Mouse (Mus musculus) A20 (cell line): ENCODE measurements around the gene Shank3.
A peak's percentile ranks its signal among the peaks of the same experiment; 100 is the strongest.

ENCODE experiments used
- DNase-seq: peaks from one replicate; pipeline ENCODE4 v3.0.0-alpha.2; 2011; ENCODE audit warnings: low read depth, low spot score

The Shank3 gene

GRCm38 (mm10) chr15:89556401-89557178 is 57.2 kb downstream of the Shank3 start:
- DNase-seq: no peak

GRCm38 (mm10) chr15:89557179-89557995 is 58.0 kb downstream of the Shank3 start:
- DNase-seq: no peak

DNA sequence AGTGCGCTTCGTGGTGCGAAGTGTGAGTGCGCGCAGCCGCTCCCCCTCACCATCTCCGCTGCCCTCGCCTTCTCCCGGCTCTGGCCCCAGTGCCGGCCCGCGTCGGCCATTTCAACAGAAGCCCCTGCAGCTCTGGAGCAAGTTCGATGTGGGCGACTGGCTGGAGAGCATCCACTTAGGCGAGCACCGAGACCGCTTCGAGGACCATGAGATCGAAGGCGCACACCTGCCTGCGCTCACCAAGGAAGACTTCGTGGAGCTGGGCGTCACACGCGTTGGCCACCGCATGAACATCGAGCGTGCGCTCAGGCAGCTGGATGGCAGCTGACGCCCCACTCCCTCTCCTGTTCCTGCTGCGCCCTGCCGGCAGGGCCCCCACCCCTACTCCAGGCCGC is 58.6 kb downstream of the Shank3 start:
- no peak for DNase-seq

- peak; percentile 26 for DNase-seq
Observed at GRCm38 (mm10) chr15:89559202-89559731, 59.8 kb downstream of the Shank3 start.

- DNase-seq: no peak
Observed at GRCm38 (mm10) chr15:89568114-89568513, 68.7 kb downstream of the Shank3 start, which contains the start of gene Acr. TSS of gene Acr (plus strand) at chr15:89568326.

DNA sequence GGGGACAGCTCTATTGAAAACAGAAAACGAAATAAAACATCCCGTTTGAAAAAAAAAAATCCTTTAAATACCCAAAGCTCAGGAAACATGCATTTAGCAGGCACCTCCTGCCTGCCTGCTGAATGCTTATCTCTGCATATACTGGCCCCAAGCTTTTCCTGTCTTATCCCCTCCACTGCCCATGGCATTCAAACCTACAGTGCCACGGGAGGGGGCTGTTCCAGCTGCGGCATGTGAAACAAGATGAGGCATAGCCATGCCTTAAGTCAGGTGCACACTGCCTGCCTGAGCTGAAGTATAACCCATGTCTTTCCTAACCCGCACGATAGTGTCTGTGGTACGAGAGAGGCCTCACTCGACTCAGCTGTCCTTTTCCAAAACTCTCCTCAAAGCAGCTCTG is 72.7 kb downstream of the Shank3 start:
- no peak for DNase-seq

DNA sequence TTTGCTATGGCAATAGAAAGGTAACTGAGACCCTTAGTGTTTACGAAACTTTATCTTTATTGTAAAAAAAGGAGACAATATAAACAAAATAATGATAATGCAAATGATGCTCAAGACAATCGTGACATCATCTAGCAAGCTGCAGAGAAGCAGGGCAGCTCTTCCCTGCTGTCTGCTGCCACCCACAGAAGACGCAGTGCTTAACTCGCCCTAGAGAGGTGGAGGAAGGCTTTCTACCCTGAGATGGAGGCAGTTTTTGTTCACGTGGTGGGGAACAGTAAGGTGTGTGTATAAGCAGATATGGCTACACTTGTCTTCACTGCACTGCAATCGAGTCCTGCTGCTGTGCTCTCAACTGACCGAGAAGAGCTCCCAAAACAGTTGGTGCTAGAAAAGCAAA is 83.1 kb downstream of the Shank3 start:
- DNase-seq: no peak

GRCm38 (mm10) chr15:89585101-89585500 is 85.7 kb downstream of the Shank3 start:
- DNase-seq: no peak

GRCm38 (mm10) chr15:89585631-89586030 is 86.2 kb downstream of the Shank3 start:
- DNase-seq: no peak

DNA sequence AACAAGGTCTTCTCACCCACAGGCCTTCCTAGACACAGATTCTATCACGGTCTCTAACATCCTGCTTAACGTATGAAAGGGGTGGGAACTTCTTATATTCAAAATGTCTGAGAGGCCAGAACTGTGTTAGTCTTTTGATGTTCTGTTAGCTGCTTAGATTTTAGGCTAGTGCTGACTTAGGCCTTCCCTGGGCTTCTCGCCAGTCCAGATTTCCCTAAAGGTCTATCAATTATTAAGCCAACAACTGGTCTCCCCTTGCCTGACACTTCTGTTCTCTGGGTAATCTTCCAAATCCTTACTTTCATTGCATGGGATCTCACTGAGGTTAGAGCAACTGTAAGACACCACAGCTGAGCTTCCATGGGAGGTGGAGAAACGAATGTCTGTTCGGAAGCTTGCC is 89.7 kb downstream of the Shank3 start:
- DNase-seq: no peak

GRCm38 (mm10) chr15:89591317-89591716 is 91.9 kb downstream of the Shank3 start:
- DNase-seq: no peak

DNA sequence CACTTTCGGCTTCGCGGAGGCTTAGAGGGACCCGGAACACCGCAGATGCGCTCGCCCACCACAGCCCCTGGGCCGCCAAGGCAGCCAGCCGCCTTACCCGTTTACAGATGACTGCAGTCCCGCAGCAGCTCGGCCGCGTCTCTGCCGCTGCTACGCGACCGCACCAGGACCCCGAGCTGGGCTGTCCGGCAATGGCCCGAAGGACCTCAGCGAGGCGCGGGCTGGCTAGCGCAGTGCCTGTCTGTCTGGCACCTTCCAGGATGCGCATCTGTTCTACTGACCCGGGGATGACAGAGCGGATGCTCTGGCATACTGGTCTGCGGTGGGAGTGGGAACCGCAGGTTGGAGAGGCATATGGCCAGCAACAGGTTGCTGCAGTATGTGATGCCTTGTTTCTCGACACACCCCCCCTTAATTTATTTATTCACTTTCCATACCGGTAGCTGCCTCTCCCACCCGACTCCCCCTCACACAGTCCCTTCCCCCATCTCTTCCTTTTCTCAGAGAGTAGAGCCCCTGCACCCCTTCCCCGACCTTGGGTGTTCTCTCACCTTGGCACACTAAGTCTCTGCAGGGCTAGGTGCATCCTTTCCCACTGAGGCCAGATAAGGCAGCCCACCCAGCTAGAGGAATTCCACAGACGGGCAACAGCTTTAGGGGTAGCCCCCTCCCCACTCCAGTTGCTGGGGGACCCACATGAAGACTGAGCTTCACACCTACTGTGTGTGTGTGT is 92.5 kb downstream of the Shank3 start, which contains the start of gene Rabl2:
TSS of gene Rabl2 (minus strand) at position 201 of the 733 bp plus-strand sequence.
- peak; percentile 91 for DNase-seq

DNA sequence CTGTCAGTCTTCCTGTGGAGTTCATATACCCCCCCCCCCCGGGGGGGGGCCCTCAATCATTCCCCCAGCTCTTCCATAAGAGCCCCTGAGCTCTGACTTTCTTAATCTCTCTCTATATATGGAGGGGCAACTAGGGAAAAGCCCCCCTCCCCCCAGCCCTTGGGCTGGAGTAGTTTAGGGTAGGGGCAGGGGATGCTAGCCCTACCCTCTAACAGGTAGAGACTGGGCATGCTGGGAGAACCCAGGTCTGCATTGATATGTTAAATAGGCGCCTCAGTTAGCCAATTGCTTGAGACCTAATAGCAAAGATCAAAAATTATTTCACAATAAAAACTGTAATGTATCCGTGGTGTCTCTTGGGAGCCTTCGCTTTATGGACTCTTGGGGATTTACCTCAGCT is 93.1 kb downstream of the Shank3 start:
- no peak for DNase-seq

DNA sequence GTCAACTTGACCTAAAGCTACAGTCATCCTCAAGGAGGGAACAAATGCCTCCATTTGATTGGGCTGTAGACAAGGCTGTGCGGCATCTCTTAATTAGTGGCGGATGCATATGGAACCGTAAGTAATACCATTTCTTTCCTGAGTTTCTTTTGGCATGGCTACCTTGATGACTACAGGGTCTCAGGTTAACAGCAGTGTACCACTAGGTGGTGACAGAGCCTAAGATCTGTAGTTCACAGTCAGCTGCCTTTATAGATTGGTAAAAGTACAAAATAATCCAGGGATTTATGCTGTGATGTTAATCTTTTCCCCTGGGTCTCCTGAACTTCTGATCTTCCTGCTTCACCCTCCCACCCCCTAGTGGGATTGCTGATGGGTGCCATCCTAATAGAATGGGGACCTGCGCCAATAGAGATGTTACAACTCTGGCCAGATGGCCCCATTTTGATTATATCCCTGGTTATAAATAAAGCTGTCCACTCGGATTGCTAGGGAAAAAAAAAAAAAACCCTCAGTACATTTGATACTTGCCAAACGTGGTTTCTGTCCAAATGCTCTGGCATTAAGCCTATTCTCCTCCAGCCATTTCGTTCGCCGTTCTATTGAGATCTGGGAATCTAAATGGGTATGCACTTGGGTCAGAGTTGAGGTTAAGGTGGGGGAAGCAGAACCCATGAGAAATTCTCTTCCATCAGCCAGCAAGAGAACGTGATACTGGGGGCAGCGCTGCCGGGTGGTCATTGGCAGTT is 106.6 kb downstream of the Shank3 start:
- DNase-seq: no peak

DNA sequence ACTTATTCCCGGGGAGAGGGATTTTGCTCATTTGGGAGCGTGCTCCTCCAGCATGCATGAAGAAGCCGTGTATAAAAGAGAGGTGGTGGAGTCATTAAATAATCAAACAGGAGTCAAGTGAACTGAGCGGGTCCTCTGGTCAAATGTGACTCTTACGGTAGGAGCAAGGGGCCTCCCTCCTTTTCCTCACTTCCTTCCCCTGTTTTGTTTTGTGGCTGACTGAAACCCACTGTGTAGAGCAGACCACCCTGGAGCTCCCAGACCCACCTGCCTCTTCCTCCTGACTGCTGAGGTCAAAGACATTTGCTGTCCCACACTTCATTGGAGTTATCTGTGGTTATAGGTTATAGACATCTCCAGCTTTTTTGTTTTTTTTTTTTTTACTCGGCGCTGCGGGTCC is 108.1 kb downstream of the Shank3 start:
- no peak for DNase-seq

GRCm38 (mm10) chr15:89607888-89608287 is 108.5 kb downstream of the Shank3 start:
- DNase-seq: no peak
